Mouse (Mus musculus) cerebellum, adult 2 months (tissue): ENCODE measurements around the gene Olfr527.

ENCODE experiments used
- CTCF ChIP-seq: fragments of 200-500 bp; IDR thresholded peaks from 2 replicates; pipeline ENCODE4 v1.5.1; 2011; ENCODE audit warnings: low read depth, mild to moderate bottlenecking, control low read depth, low read length, moderate library complexity, borderline replicate concordance; ENCODE audit not compliant: insufficient read depth
- POLR2A ChIP-seq: fragments of 200-500 bp; IDR thresholded peaks from 2 replicates; pipeline ENCODE4 v1.6.1; 2011; ENCODE audit warnings: low read length, control low read depth, borderline replicate concordance; ENCODE audit not compliant: insufficient read depth

DNA sequence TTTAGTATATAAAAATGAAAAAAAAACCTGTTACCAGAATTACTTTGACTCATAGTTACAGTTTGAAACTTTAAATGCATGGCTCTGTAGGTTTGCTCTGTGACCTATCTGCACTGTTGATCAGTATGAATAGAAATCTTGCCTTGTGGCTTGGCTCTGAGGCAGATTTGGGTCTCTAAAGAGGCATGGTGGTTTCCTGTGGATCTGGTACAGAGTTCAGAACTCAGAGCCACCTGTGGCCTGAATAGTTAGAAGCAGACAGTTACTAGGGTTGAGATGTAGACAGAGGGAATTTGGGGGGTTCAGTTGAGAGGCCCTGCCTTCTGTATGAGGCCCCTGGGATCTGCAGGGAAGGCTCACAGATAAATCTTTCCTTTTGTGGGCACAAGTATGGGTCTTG is 12.7 kb upstream of the Olfr527 start:
- TF ChIP-seq POLR2A (no peak), CTCF (no peak)
